Mouse (Mus musculus): Measurements from ENCODE around the gene Jmjd4. TPM values are rescaled to one million over a fixed set of nuclear protein-coding genes. Genes with fewer than 3 reads are reported as not detected.

Jmjd4 gene
- total RNA-seq, 2 experiments from 2014 or later = 28.5 TPM

GRCm38 (mm10) chr11:59458973-59459372 is 9.1 kb downstream of the Jmjd4 start:
- DNase-seq (ENCODE audit: low spot score in 2 of 2) = peak in 1 of 2 experiments; percentile 38

GRCm38 (mm10) chr11:59460459-59460858 is 10.6 kb downstream of the Jmjd4 start:
- intact Hi-C loops (cut with DNase I) = no loop called here
- DNase-seq (ENCODE audit: low spot score in 2 of 2) = no peak

More at GRCm38 (mm10) chr11:59458973-59459372, 9.1 kb downstream of the Jmjd4 start:
- intact Hi-C loops (cut with DNase I) = no loop called here

- intact Hi-C loops (cut with DNase I) = no loop called here
- DNase-seq (ENCODE audit: low spot score in 2 of 2) = no peak
Observed at GRCm38 (mm10) chr11:59471413-59472325, 21.8 kb downstream of the Jmjd4 start.

GRCm38 (mm10) chr11:59472326-59472677 is 22.5 kb downstream of the Jmjd4 start, which contains the start of gene Zfp867:
TSS of gene Zfp867 (minus strand) at chr11:59472474.
- intact Hi-C loops (cut with DNase I) = no loop called here

GRCm38 (mm10) chr11:59477240-59477639 is 27.4 kb downstream of the Jmjd4 start:
- no peak for DNase-seq (ENCODE audit: low spot score in 2 of 2)
- intact Hi-C loops (cut with DNase I) = no loop called here

More at GRCm38 (mm10) chr11:59472326-59472677, 22.5 kb downstream of the Jmjd4 start, which contains the start of gene Zfp867:
- peak; percentile 80 to 84 for DNase-seq (ENCODE audit: low spot score in 2 of 2)

GRCm38 (mm10) chr11:59483212-59483611 is 33.4 kb downstream of the Jmjd4 start:
- peak in 1 of 2 experiments; percentile 30 for DNase-seq (ENCODE audit: low spot score in 2 of 2)
- intact Hi-C loops (cut with DNase I) = loop anchor here (2.0 to 10.0 kb wide), 2 partner anchors 176 to 258 kb away; partner anchors contain the start of genes Arf1 and Wnt9a

- no peak for DNase-seq (ENCODE audit: low spot score in 2 of 2)
- intact Hi-C loops (cut with DNase I) = loop anchor here (10.0 kb wide), 1 partner anchor 261 kb away; the partner anchor contains the start of gene Arf1
Observed at GRCm38 (mm10) chr11:59485641-59486040, 35.8 kb downstream of the Jmjd4 start.

- no peak for DNase-seq (ENCODE audit: low spot score in 2 of 2)
- intact Hi-C loops (cut with DNase I) = loop anchor here (10.0 kb wide), 1 partner anchor 261 kb away; the partner anchor contains the start of gene Arf1
Observed at GRCm38 (mm10) chr11:59486222-59486621, 36.4 kb downstream of the Jmjd4 start.

GRCm38 (mm10) chr11:59496672-59497310 is 46.9 kb downstream of the Jmjd4 start:
- peak; percentile 36 to 43 for DNase-seq (ENCODE audit: low spot score in 2 of 2)
- intact Hi-C loops (cut with DNase I) = no loop called here

GRCm38 (mm10) chr11:59497747-59498146 is 47.9 kb downstream of the Jmjd4 start:
- intact Hi-C loops (cut with DNase I) = no loop called here
- no peak for DNase-seq (ENCODE audit: low spot score in 2 of 2)

- DNase-seq (ENCODE audit: low spot score in 2 of 2) = no peak
- intact Hi-C loops (cut with DNase I) = no loop called here
Observed at GRCm38 (mm10) chr11:59501978-59502700, 52.3 kb downstream of the Jmjd4 start.

- peak; percentile 63 for DNase-seq (ENCODE audit: low spot score in 2 of 2)
- intact Hi-C loops (cut with DNase I) = no loop called here
Observed at GRCm38 (mm10) chr11:59505351-59505838, 55.5 kb downstream of the Jmjd4 start.

- intact Hi-C loops (cut with DNase I) = no loop called here
Observed at GRCm38 (mm10) chr11:59505839-59506712, 56.2 kb downstream of the Jmjd4 start.

GRCm38 (mm10) chr11:59506713-59507074 is 56.8 kb downstream of the Jmjd4 start:
- intact Hi-C loops (cut with DNase I) = no loop called here
- no peak for DNase-seq (ENCODE audit: low spot score in 2 of 2)

More at GRCm38 (mm10) chr11:59505839-59506712, 56.2 kb downstream of the Jmjd4 start:
- peak; percentile 70 to 81 for DNase-seq (ENCODE audit: low spot score in 2 of 2)

Other genes starting within 250 kb of the Jmjd4 start
- 10 to 100 TPM; 33.5 to 39.2 TPM for gene Mrpl55, start 247.6 kb upstream of the Jmjd4 start, total RNA-seq (2021)
- gene 2310033P09Rik, start 241.7 kb upstream of the Jmjd4 start, total RNA-seq (2021) = 10 to 100 TPM; 19.2 to 20.2 TPM
- gene Arf1, start 221.8 kb upstream of the Jmjd4 start, total RNA-seq (2021) = 100 to 1,000 TPM; 415 to 451 TPM
- not detected for gene Wnt3a, start 159.3 kb upstream of the Jmjd4 start, total RNA-seq (2021)
- 10 to 100 TPM; 14.6 to 24.0 TPM for gene Wnt9a, start 143.1 kb upstream of the Jmjd4 start, total RNA-seq (2021)
- not detected for gene Prss38, start 74.4 kb upstream of the Jmjd4 start, total RNA-seq (2021)
- 100 to 1,000 TPM; 375 to 429 TPM for gene Snap47, start 1.1 kb downstream of the Jmjd4 start, total RNA-seq (2021)
- 1 to 10 TPM; 3.9 to 4.8 TPM for gene Zfp867, start 22.4 kb downstream of the Jmjd4 start, total RNA-seq (2021)
- gene Zkscan17, start 76.7 kb downstream of the Jmjd4 start, total RNA-seq (2021) = 1 to 10 TPM; 8.8 to 9.9 TPM
- gene Nlrp3, start 91.5 kb downstream of the Jmjd4 start, total RNA-seq (2021) = under 1 TPM; 0.77 to 0.89 TPM
- not detected for gene Olfr222, start 126.2 kb downstream of the Jmjd4 start, total RNA-seq (2021)
- not detected for gene Olfr223, start 143.2 kb downstream of the Jmjd4 start, total RNA-seq (2021)
- 100 to 1,000 TPM; 293 to 299 TPM for gene Mprip, start 211.3 kb downstream of the Jmjd4 start, total RNA-seq (2021)

Data from left cerebral cortex, postnatal 36 days (tissue).